Mouse (Mus musculus): ENCODE measurements at regions not wholly inside any gene's neighbourhood (a gene's known extent, or its start where the extent isn't known, plus 50 kb on each side); places are given as distances from the start of the nearest gene placed in this dataset.

DNA sequence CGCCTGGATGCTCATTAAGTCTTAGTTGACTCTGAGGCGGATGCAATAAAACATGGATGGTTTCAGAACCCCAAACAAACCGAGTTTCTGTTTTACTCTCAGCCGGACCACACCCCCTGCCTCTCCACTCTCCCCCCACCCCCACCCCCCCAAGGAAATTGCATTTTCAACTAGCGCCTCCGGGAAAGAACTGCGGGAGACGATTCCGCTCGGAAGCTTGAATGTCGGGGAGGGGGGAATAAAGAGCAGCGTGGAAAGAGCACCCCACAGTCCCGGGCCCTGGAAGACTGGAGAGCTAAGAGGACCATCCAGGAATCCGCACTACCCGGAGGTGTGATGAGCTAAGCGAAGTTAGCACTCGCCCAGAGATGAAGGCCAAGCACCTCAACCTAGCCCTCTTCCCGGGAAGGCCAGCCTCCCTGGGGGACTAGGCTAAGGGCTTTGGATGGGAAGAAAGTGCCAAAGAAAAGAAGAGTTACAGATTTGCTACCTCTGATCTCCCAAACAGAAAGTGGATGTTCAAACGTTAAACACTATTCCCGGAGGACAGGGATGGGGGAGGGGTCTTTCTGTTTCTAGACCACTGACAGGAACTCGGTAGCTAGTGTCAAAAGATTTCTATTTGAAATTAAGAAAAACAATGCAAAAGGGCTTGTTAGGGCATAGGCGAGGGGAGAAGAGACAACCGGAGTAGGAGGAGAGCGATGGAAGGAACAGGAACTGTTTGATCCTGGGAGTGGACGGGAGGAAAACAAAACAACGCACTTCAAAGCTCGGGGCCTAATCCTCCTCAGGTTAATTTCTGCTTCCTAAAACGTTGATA, 258.6 kb upstream of the Nfe2l3 start:
- no peak for DNase-seq (ENCODE audit: extremely low read depth)
- Histone ChIP-seq H3K9ac (ENCODE audit: insufficient read depth, low read depth) (peak overlapping the region; percentile 72), H3K9me3 (replicated peaks; ENCODE audit: low read length) (no peaks in the 10 kb centered on the region), H3K27me3 (replicated peaks) (peaks cover 10% of the 10 kb centered on the region), H3K4me1 (ENCODE audit: control insufficient read depth in 1 of 2, insufficient read depth in 2 of 2) (peaks cover 2 to 16% of the 10 kb centered on the region in 2 experiments), H3K79me2 (replicated peaks; ENCODE audit: control insufficient read depth, extremely low read depth, insufficient read depth, poor library complexity, severe bottlenecking) (no peaks in the 10 kb centered on the region), H3K36me3 (replicated peaks in 1 of 2; ENCODE audit: control insufficient read depth in 1 of 2, insufficient read depth in 1 of 2, low read length in 1 of 2) (no peaks in the 10 kb centered on the region), H3K4me3 (replicated peaks in 1 of 3; ENCODE audit: low read depth in 2 of 3, low read length in 2 of 3, poor library complexity in 1 of 3) (peak overlapping the region; percentile 49 to 55 (median 53)), H3K4me2 (ENCODE audit: insufficient read depth, low read depth, poor library complexity, severe bottlenecking) (peak overlapping the region; percentile 87), H3K27ac (ENCODE audit: insufficient read depth, low read depth) (no peak overlapping the region)
- in situ Hi-C loops (cut with MboI; ENCODE audit: low pct_ligation_motif_present, low pct_unique_long_range_greater_than_20kb, low sequenced_read_pairs) (loop anchor here (10.0 to 25.0 kb wide), 2 partner anchors 187 to 489 kb away; no protein-coding TSS in a partner anchor), dilution Hi-C loops (cut with MboI; ENCODE audit: extremely low pct_ligation_motif_present, extremely low pct_unique_long_range_greater_than_20kb, low sequenced_read_pairs) (no loop called here)
- TF ChIP-seq MAZ (IDR thresholded peaks at IDR 0.05; ENCODE audit: low read depth, low read length) (no peak), ELF1 (IDR thresholded peaks at IDR 0.05; ENCODE audit: low read depth, low read length) (no peak), IRF4 (IDR thresholded peaks at IDR 0.05; ENCODE audit: low read depth, low read length) (no peak), USF1 (IDR thresholded peaks at IDR 0.05; ENCODE audit: low read depth, low read length) (no peak), MAFK (IDR thresholded peaks at IDR 0.05; ENCODE audit: insufficient replicate concordance, low read length) (no peak), SIN3A (IDR thresholded peaks at IDR 0.05; ENCODE audit: low read length) (0 out of 2 replicates have a peak, but pooled peaks have one; percentile 56)

DNA sequence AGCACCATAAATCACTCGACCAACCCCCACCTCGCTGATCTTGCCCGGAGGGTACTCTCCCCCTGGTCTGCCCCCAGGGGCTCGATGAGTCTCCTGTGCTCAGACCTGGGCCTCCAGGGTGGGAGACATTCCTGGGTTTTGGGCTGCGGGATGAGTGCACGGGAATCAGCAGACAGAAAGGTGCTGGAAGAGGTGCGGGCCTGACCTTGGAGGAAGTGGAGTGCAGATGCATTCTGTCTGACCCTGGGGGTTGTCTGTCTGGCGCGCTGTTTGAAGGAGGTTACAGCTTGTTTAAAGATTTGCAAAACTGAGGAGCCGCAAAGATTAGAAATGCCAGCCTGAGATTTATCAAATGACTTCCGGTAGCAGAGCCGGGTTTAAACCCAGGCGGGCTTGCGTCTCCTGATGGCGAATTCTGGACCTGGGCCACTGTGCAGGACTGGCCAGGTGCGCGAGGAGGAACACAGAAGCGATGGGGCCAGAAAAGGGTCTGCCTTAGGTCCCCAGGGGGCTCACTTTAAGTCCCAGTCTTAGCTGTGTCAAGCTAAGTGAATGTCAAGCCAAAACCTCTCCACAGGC, 257.9 kb upstream of the Nfe2l3 start:
- H3K27me3 ChIP-seq (replicated peaks) = peaks cover 10% of the 10 kb centered on the region
- no peaks in the 10 kb centered on the region for H3K9me3 ChIP-seq (replicated peaks; ENCODE audit: low read length)
- no peak overlapping the region for H3K27ac ChIP-seq (ENCODE audit: insufficient read depth, low read depth)
- H3K79me2 ChIP-seq (replicated peaks; ENCODE audit: control insufficient read depth, extremely low read depth, insufficient read depth, poor library complexity, severe bottlenecking) = no peaks in the 10 kb centered on the region
- in situ Hi-C loops (cut with MboI; ENCODE audit: low pct_ligation_motif_present, low pct_unique_long_range_greater_than_20kb, low sequenced_read_pairs) (loop anchor here (10.0 to 25.0 kb wide), 2 partner anchors 187 to 490 kb away; no protein-coding TSS in a partner anchor), dilution Hi-C loops (cut with MboI; ENCODE audit: extremely low pct_ligation_motif_present, extremely low pct_unique_long_range_greater_than_20kb, low sequenced_read_pairs) (no loop called here)
- no peak for DNase-seq (ENCODE audit: extremely low read depth)
- no peaks in the 10 kb centered on the region for H3K36me3 ChIP-seq (replicated peaks in 1 of 2; ENCODE audit: control insufficient read depth in 1 of 2, insufficient read depth in 1 of 2, low read length in 1 of 2)
- H3K4me1 ChIP-seq (ENCODE audit: control insufficient read depth in 1 of 2, insufficient read depth in 2 of 2) = peaks cover 2 to 16% of the 10 kb centered on the region in 2 experiments
- H3K9ac ChIP-seq (ENCODE audit: insufficient read depth, low read depth) = no peak overlapping the region
- no peak overlapping the region for H3K4me3 ChIP-seq (replicated peaks in 1 of 3; ENCODE audit: low read depth in 2 of 3, low read length in 2 of 3, poor library complexity in 1 of 3)
- H3K4me2 ChIP-seq (ENCODE audit: insufficient read depth, low read depth, poor library complexity, severe bottlenecking) = no peak overlapping the region
- TF ChIP-seq BHLHE40 (IDR thresholded peaks at IDR 0.05; ENCODE audit: low read depth, low read length) = no peak
- TF ChIP-seq MXI1 (IDR thresholded peaks at IDR 0.05; ENCODE audit: low read depth, low read length) = no peak
- no peak for TF ChIP-seq ZKSCAN1 (IDR thresholded peaks at IDR 0.05; ENCODE audit: borderline replicate concordance, low read depth, low read length)
- TF ChIP-seq MAZ (IDR thresholded peaks at IDR 0.05; ENCODE audit: low read depth, low read length) = no peak
- no peak for TF ChIP-seq USF1 (IDR thresholded peaks at IDR 0.05; ENCODE audit: low read depth, low read length)
- no peak for TF ChIP-seq ZMIZ1 (IDR thresholded peaks at IDR 0.05; ENCODE audit: low read depth, low read length)
- no peak for TF ChIP-seq ETS1 (conservative IDR thresholded peaks at IDR 0.05; ENCODE audit: low read depth, low read length)
- no peak for TF ChIP-seq MAFK (IDR thresholded peaks at IDR 0.05; ENCODE audit: insufficient replicate concordance, low read length)
- no peak for TF ChIP-seq CHD2 (IDR thresholded peaks at IDR 0.05; ENCODE audit: low read length)
- TF ChIP-seq ZC3H11A (IDR thresholded peaks at IDR 0.05; ENCODE audit: low read depth, low read length) = no peak
- no peak for TF ChIP-seq TBP (conservative IDR thresholded peaks at IDR 0.05; ENCODE audit: low read depth, low read length)
- no peak for TF ChIP-seq KAT2A (IDR thresholded peaks at IDR 0.05; ENCODE audit: insufficient replicate concordance, low read length)
- TF ChIP-seq MYC (IDR thresholded peaks at IDR 0.05; ENCODE audit: low read depth, low read length) = no peak
- TF ChIP-seq SIN3A (IDR thresholded peaks at IDR 0.05; ENCODE audit: low read length) = no peak
- no peak for TF ChIP-seq ZNF384 (IDR thresholded peaks at IDR 0.05; ENCODE audit: low read depth, low read length)
- no peak for TF ChIP-seq MEF2A (IDR thresholded peaks at IDR 0.05; ENCODE audit: borderline replicate concordance, low read depth, low read length)
- TF ChIP-seq POLR2A (IDR thresholded peaks at IDR 0.05; ENCODE audit: low read depth, low read length) = no peak
- no peak for TF ChIP-seq E2F4 (IDR thresholded peaks at IDR 0.05; ENCODE audit: insufficient replicate concordance, low read depth, low read length)
- TF ChIP-seq NELFE (IDR thresholded peaks at IDR 0.05; ENCODE audit: low read depth, low read length) = no peak
- no peak for TF ChIP-seq JUND (conservative IDR thresholded peaks at IDR 0.05; ENCODE audit: low read depth, low read length)
